Mouse (Mus musculus): ENCODE data around the gene Dock2.

GRCm38 (mm10) chr11:34499663-34500062 is 284.0 kb downstream of the Dock2 start:
- TF ChIP-seq CTCF (conservative IDR thresholded peaks at IDR 0.05 in 1 of 2, IDR thresholded peaks at IDR 0.05 in 1 of 2; ENCODE audit: low read depth in 2 of 2, low read length in 2 of 2): no peak
- TF ChIP-seq POLR2A (IDR thresholded peaks at IDR 0.05; ENCODE audit: low read depth, low read length): no peak
- TF ChIP-seq MAFK (IDR thresholded peaks at IDR 0.05; ENCODE audit: insufficient replicate concordance, low read length): no peak
- TF ChIP-seq CHD2 (IDR thresholded peaks at IDR 0.05; ENCODE audit: low read length): no peak
- no peak for TF ChIP-seq EP300 (IDR thresholded peaks at IDR 0.05; ENCODE audit: low read length)
- TF ChIP-seq ZNF384 (IDR thresholded peaks at IDR 0.05; ENCODE audit: low read depth, low read length): no peak
- no peak for TF ChIP-seq SMC3 (IDR thresholded peaks at IDR 0.05; ENCODE audit: low read depth, low read length)
- TF ChIP-seq RCOR1 (conservative IDR thresholded peaks at IDR 0.05; ENCODE audit: low read depth, low read length): no peak
- no peak for TF ChIP-seq ZKSCAN1 (IDR thresholded peaks at IDR 0.05; ENCODE audit: borderline replicate concordance, low read depth, low read length)
